Mouse (Mus musculus): Measurements from ENCODE around the gene Spg11. TPM values are rescaled to one million over a fixed set of nuclear protein-coding genes. Genes with fewer than 3 reads are reported as not detected.
A peak's percentile ranks its signal among the peaks of the same experiment; 100 is the strongest.
"Not testable (repeated sequence)": the region's sequence is repeated elsewhere in the genome, so short reads cannot be mapped to it uniquely, and the experiment has no call there.

The Spg11 gene
- total RNA-seq, 2 experiments from 2014 or later: 23.3 to 23.7 TPM

GRCm38 (mm10) chr2:122147508-122148241 is 29.5 kb upstream of the Spg11 start, which contains the start of gene B2m:
Gene B2m (plus strand): TSS chr2:122147686.
- intact Hi-C loops (cut with DNase I): no loop called here
- peak; percentile 93 for DNase-seq

GRCm38 (mm10) chr2:122146687-122147086 is 28.5 kb upstream of the Spg11 start:
- DNase-seq: no peak
- intact Hi-C loops (cut with DNase I): no loop called here

GRCm38 (mm10) chr2:122145756-122146155 is 27.6 kb upstream of the Spg11 start:
- no peak for DNase-seq
- intact Hi-C loops (cut with DNase I): no loop called here

GRCm38 (mm10) chr2:122143111-122143510 is 24.9 kb upstream of the Spg11 start:
- no peak for DNase-seq
- intact Hi-C loops (cut with DNase I): no loop called here

GRCm38 (mm10) chr2:122141332-122141967 is 23.3 kb upstream of the Spg11 start:
- no peak for DNase-seq
- intact Hi-C loops (cut with DNase I): no loop called here

GRCm38 (mm10) chr2:122140815-122141214 is 22.6 kb upstream of the Spg11 start:
- intact Hi-C loops (cut with DNase I): no loop called here
- no peak for DNase-seq

- no peak for DNase-seq
- intact Hi-C loops (cut with DNase I): no loop called here
Observed at GRCm38 (mm10) chr2:122137839-122138465, 19.8 kb upstream of the Spg11 start.

GRCm38 (mm10) chr2:122132618-122133017 is 14.4 kb upstream of the Spg11 start:
- DNase-seq: no peak
- intact Hi-C loops (cut with DNase I): no loop called here

GRCm38 (mm10) chr2:122132078-122132477 is 13.9 kb upstream of the Spg11 start:
- intact Hi-C loops (cut with DNase I): no loop called here
- DNase-seq: no peak

GRCm38 (mm10) chr2:122127635-122128034 is 9.4 kb upstream of the Spg11 start:
- intact Hi-C loops (cut with DNase I): no loop called here
- no peak for DNase-seq

- no peak for DNase-seq
- intact Hi-C loops (cut with DNase I): no loop called here
Observed at GRCm38 (mm10) chr2:122126765-122127347, 8.7 kb upstream of the Spg11 start.

GRCm38 (mm10) chr2:122125680-122126572 is 7.7 kb upstream of the Spg11 start:
- intact Hi-C loops (cut with DNase I): no loop called here

GRCm38 (mm10) chr2:122116888-122117287 is 1.3 kb downstream of the Spg11 start:
- intact Hi-C loops (cut with DNase I): no loop called here
- no peak for DNase-seq

More at GRCm38 (mm10) chr2:122125680-122126572, 7.7 kb upstream of the Spg11 start:
- no peak for DNase-seq

GRCm38 (mm10) chr2:122109714-122110113 is 8.5 kb downstream of the Spg11 start:
- DNase-seq: no peak
- intact Hi-C loops (cut with DNase I): no loop called here

- DNase-seq: no peak
- intact Hi-C loops (cut with DNase I): no loop called here
Observed at GRCm38 (mm10) chr2:122108101-122108500, 10.1 kb downstream of the Spg11 start.

- intact Hi-C loops (cut with DNase I): no loop called here
- no peak for DNase-seq
Observed at GRCm38 (mm10) chr2:122102070-122102469, 16.1 kb downstream of the Spg11 start.

GRCm38 (mm10) chr2:122097686-122098085 is 20.5 kb downstream of the Spg11 start:
- intact Hi-C loops (cut with DNase I); DNase-seq: not testable (repeated sequence)

- intact Hi-C loops (cut with DNase I): no loop called here
- no peak for DNase-seq
Observed at GRCm38 (mm10) chr2:122093844-122094243, 24.3 kb downstream of the Spg11 start.

GRCm38 (mm10) chr2:122086446-122086845 is 31.7 kb downstream of the Spg11 start:
- peak; percentile 62 for DNase-seq
- intact Hi-C loops (cut with DNase I): no loop called here

GRCm38 (mm10) chr2:122081728-122082456 is 36.3 kb downstream of the Spg11 start:
- intact Hi-C loops (cut with DNase I): no loop called here

More at GRCm38 (mm10) chr2:122081728-122082456, 36.3 kb downstream of the Spg11 start:
- DNase-seq: peak; percentile 43

Data from left cerebral cortex, postnatal 4 days (tissue).